Comparison of ENCODE assay signal across 11 mouse cellular contexts in genomic region chr7:100902451-100903137, GRCm38 (mm10). TPM values are rescaled to one million over a fixed set of nuclear protein-coding genes. Genes with fewer than 3 reads are reported as not detected.
DNase-seq lines count a peak whose midpoint lies in the region; ATAC-seq and TF ChIP-seq lines count a peak whose summit lies in the region.
"Had no signal": no experiment of that assay in that cellular context is flagged by ENCODE, and none has a peak within 500 bp of the region (broad histone marks: within the 10 kb centered on the region; RNA-seq: fewer than 3 reads in every experiment).

No protein-coding gene starts in this region.

- no peak overlapping the region for H3K4me3 ChIP-seq in heart, adult 2 months
- no peak overlapping the region for H3K4me3 ChIP-seq in heart, embryonic 10.5 days
- H3K4me3 ChIP-seq in lung, postnatal 0 days (ENCODE audit: low read depth, low read length): no peak overlapping the region

- 80% methylated on average over 9 of the region's 9 CpGs for WGBS in heart, adult 2 months
- 81% methylated on average over 9 of the region's 9 CpGs for WGBS in heart, embryonic 10.5 days
- WGBS in lung, postnatal 0 days: 71% methylated on average over 9 of the region's 9 CpGs

- H3K9ac ChIP-seq in heart, adult 2 months (ENCODE audit: low read depth, low read length): no peak overlapping the region
- no peak overlapping the region for H3K9ac ChIP-seq in lung, postnatal 0 days (replicated peaks; ENCODE audit: low read depth)

- intact Hi-C loops in heart, adult 2 months (cut with DNase I): no loop called here

- H3K36me3 ChIP-seq in heart, adult 2 months (ENCODE audit: control insufficient read depth, insufficient read depth, low read length): no peaks in the 10 kb centered on the region
- peaks cover 19% of the 10 kb centered on the region; the same call in 1 of the 2 replicates for H3K36me3 ChIP-seq in heart, embryonic 10.5 days
- no peaks in the 10 kb centered on the region; the same call in 1 of the 2 replicates for H3K36me3 ChIP-seq in lung, postnatal 0 days (ENCODE audit: insufficient read depth, low read length)

- ATAC-seq in lung, postnatal 0 days: no peak
- ATAC-seq in megakaryocyte-erythroid progenitor cell, adult 5-6 weeks (replicated peaks; ENCODE audit: low FRiP score, low TSS enrichment, poor library complexity, severe bottlenecking): peak; percentile 67
- ATAC-seq: forebrain, embryonic 14.5 days; Patski had no signal

- H3K4me1 ChIP-seq in heart, adult 2 months (ENCODE audit: control insufficient read depth, insufficient read depth, low read length): peaks cover 2% of the 10 kb centered on the region
- peaks cover 22% of the 10 kb centered on the region for H3K4me1 ChIP-seq in heart, embryonic 10.5 days
- H3K4me1 ChIP-seq in lung, postnatal 0 days (ENCODE audit: insufficient read depth, low read depth, low read length): no peaks in the 10 kb centered on the region

- H3K4me2 ChIP-seq in lung, postnatal 0 days (replicated peaks; ENCODE audit: low read depth, low read length): no peak overlapping the region

- no peak overlapping the region for H3K27ac ChIP-seq in heart, adult 2 months
- H3K27ac ChIP-seq in heart, embryonic 10.5 days: no peak overlapping the region
- no peak overlapping the region for H3K27ac ChIP-seq in lung, postnatal 0 days (ENCODE audit: low read length)

- DNase-seq in heart, adult 2 months: no peak
- DNase-seq in heart, embryonic 10.5 days (ENCODE audit: low spot score): no peak
- DNase-seq in lung, postnatal 0 days (ENCODE audit: low spot score): peak; percentile 72
- DNase-seq in lung, adult 18-20 months: no peak
- DNase-seq in R1 (ENCODE audit: low read depth, low spot score): peak; percentile 56
- DNase-seq in adrenal gland, postnatal 10 days: no peak
- DNase-seq: heart, postnatal 14 days; thymus, adult 18-20 months had no signal

- TF ChIP-seq EP300 in heart, adult 2 months (IDR thresholded peaks at IDR 0.05; ENCODE audit: insufficient read depth, low read depth, low read length): 0 out of 2 replicates have a peak, but pooled peaks have one; percentile 21
- no peak for TF ChIP-seq EP300 in lung, postnatal 0 days (IDR thresholded peaks at IDR 0.05)

- no peak for TF ChIP-seq POLR2A in heart, adult 2 months (IDR thresholded peaks at IDR 0.05; ENCODE audit: insufficient read depth, low read depth, low read length)

- TF ChIP-seq CTCF in heart, adult 2 months (IDR thresholded peaks at IDR 0.05): peak; percentile 72
- TF ChIP-seq CTCF in lung, postnatal 0 days (IDR thresholded peaks at IDR 0.05): peak; percentile 72

- H3K79me2 ChIP-seq in heart, adult 2 months (replicated peaks; ENCODE audit: control insufficient read depth, insufficient read depth, low read length): peaks cover 5% of the 10 kb centered on the region

- H3K9me3 ChIP-seq in heart, embryonic 10.5 days: no peaks in the 10 kb centered on the region
- H3K9me3 ChIP-seq in lung, postnatal 0 days (ENCODE audit: low read length): no peaks in the 10 kb centered on the region

- no peaks in the 10 kb centered on the region for H3K27me3 ChIP-seq in heart, adult 2 months (ENCODE audit: control insufficient read depth, insufficient read depth, low read length)
- no peaks in the 10 kb centered on the region for H3K27me3 ChIP-seq in heart, embryonic 10.5 days (ENCODE audit: insufficient read depth, poor library complexity, severe bottlenecking)
- H3K27me3 ChIP-seq in lung, postnatal 0 days (replicated peaks; ENCODE audit: insufficient read depth, low read length): no peaks in the 10 kb centered on the region
- H3K27me3 ChIP-seq: Patski had no signal

RNA-seq across cellular contexts. Expression of gene Arhgef17, which starts 29.3 kb away (rescaled TPM):
- 10 to 100 TPM; 26.2 to 28.4 TPM for total RNA-seq in heart, adult 2 months (2021)
- polyA plus RNA-seq in heart, adult 2 months (2012; rRNA removed): 23.4 and 28.9 TPM in 2 replicates
- 7.9 and 10.1 TPM in 2 replicates for polyA plus RNA-seq in heart, embryonic 10.5 days (2016; fragmentation: Nextera tagmentation; extraction: Ambion mirVana)
- polyA plus RNA-seq in lung, postnatal 0 days (2015; fragmentation: Nextera tagmentation; extraction: Ambion mirVana): 5.8 and 7.0 TPM in 2 replicates
- not detected in 2 replicates for total RNA-seq in megakaryocyte-erythroid progenitor cell, adult 5-6 weeks (2014; fragmentation: Nextera tagmentation)
- total RNA-seq in megakaryocyte-erythroid progenitor cell, adult 5-6 weeks (2017): not detected in 2 replicates
- total RNA-seq in adrenal gland, postnatal 10 days (2021): 10 to 100 TPM; 35.2 to 43.2 TPM

RNA-seq across cellular contexts. Expression of gene Relt, which starts 39.3 kb away (rescaled TPM):
- 1 to 10 TPM; 4.6 to 5.5 TPM for total RNA-seq in heart, adult 2 months (2021)
- polyA plus RNA-seq in heart, adult 2 months (2012; rRNA removed): 6.4 and 7.2 TPM in 2 replicates
- 4.4 and 5.3 TPM in 2 replicates for polyA plus RNA-seq in heart, embryonic 10.5 days (2016; fragmentation: Nextera tagmentation; extraction: Ambion mirVana)
- 2.8 and 3.8 TPM in 2 replicates for polyA plus RNA-seq in lung, postnatal 0 days (2015; fragmentation: Nextera tagmentation; extraction: Ambion mirVana)
- 8.0 and 10.9 TPM in 2 replicates for total RNA-seq in megakaryocyte-erythroid progenitor cell, adult 5-6 weeks (2014; fragmentation: Nextera tagmentation)
- total RNA-seq in megakaryocyte-erythroid progenitor cell, adult 5-6 weeks (2017): 5.2 and 6.4 TPM in 2 replicates
- 1 to 10 TPM; 2.8 to 6.7 TPM for total RNA-seq in adrenal gland, postnatal 10 days (2021)

Comparison
In these comparisons a context has a peak if more than half of its experiments do, and no peak if none do; other contexts are left out.
1. DNase-seq: peak in lung, postnatal 0 days (single experiment) and R1 (single experiment); none in heart, adult 2 months (0 of 2), heart, embryonic 10.5 days (single experiment), lung, adult 18-20 months (0 of 2) and adrenal gland, postnatal 10 days (single experiment).
2. RNA of gene Arhgef17, which starts 29.3 kb away (total RNA-seq): 35.2 to 43.2 TPM in adrenal gland, postnatal 10 days and 26.2 to 28.4 TPM in heart, adult 2 months; not detected in megakaryocyte-erythroid progenitor cell, adult 5-6 weeks; every median in the first group is over 10 times any median in the second.